Mouse (Mus musculus) midbrain, embryonic 13.5 days (tissue): ENCODE results near the gene Tigar. TPM values are rescaled to one million over a fixed set of nuclear protein-coding genes. Genes with fewer than 3 reads are reported as not detected.

Experiments used
- ATAC-seq: fragments of 200-750 bp; cut with Nextera tagmentation; 2 replicates; pipeline ENCODE4 v1.8.0; 2017; ENCODE audit warnings: mild to moderate bottlenecking, moderate TSS enrichment, moderate library complexity
- H3K27ac ChIP-seq: fragments of 300-500 bp; sonication (generic); 2 replicates; pipeline ENCODE4 v1.5.1; 2015; ENCODE audit warnings: inconsistent platforms, mild to moderate bottlenecking, moderate library complexity
- H3K27me3 ChIP-seq: fragments of 300-500 bp; sonication (generic); 2 replicates; pipeline ENCODE4 v1.6.1; 2015; ENCODE audit warnings: mild to moderate bottlenecking, inconsistent platforms
- H3K36me3 ChIP-seq: fragments of 300-500 bp; sonication (generic); 2 replicates; pipeline ENCODE4 v1.6.1; 2015; ENCODE audit warnings: mild to moderate bottlenecking, inconsistent platforms
- H3K4me1 ChIP-seq: fragments of 300-500 bp; sonication (generic); replicated peaks from 2 replicates; pipeline ENCODE4 v1.6.1; 2015; ENCODE audit warnings: inconsistent platforms
- H3K4me2 ChIP-seq: fragments of 300-500 bp; sonication (generic); replicated peaks from 2 replicates; pipeline ENCODE4 v1.6.1; 2015; ENCODE audit warnings: moderate library complexity, mild to moderate bottlenecking, inconsistent platforms
- H3K4me3 ChIP-seq: fragments of 300-500 bp; sonication (generic); replicated peaks from 2 replicates; pipeline ENCODE4 v1.5.1; 2015; ENCODE audit warnings: mild to moderate bottlenecking, inconsistent platforms
- H3K9ac ChIP-seq: fragments of 300-500 bp; sonication (generic); replicated peaks from 2 replicates; pipeline ENCODE4 v1.6.1; 2015; ENCODE audit warnings: mild to moderate bottlenecking, inconsistent platforms
- H3K9me3 ChIP-seq: fragments of 300-500 bp; sonication (generic); 2 replicates; pipeline ENCODE4 v1.6.1; 2016; ENCODE audit warnings: mild to moderate bottlenecking, inconsistent platforms
- WGBS: fragments of 180-500 bp; shearing (Covaris S2); methylation state at CpG from one replicate; pipeline ENCODE4 v1.1.7; 2015; 5-methylcytosine and 5-hydroxymethylcytosine counted together
- polyA plus RNA-seq: library from polyadenylated mRNA; unstranded; fragments of >200 nt; fragmentation: Nextera tagmentation; extraction: Ambion mirVana; gene quantifications from 2 replicates; pipeline ENCODE4 v1.2.1, GENCODE M21; 2015

Tigar gene
- 7.3 and 8.8 TPM in 2 replicates for polyA plus RNA-seq

DNA sequence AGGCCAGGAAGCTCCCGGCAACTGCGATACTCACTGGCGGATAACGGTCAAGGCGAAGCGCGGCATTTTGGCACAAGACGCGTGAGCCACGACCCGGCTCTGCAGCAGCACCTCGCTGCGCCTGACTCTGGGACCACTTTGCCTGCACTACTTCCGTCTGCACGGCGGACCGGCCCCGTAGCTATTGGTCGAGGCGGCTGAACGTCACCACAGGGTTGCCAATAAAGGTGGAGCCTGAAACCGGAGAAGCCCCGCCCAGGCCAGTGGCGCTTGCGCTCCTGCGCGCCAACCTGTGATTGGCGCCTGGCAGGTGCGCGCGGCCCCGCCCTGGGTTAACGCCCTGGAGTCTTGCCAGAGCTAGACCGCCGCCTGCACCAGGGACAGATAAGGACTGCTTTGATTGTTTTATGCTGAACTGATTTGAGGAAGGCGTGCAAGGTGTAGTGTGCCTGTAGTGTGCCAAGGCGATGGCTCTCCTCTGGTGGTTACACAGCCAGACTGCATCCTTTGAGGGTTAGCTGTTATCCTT is at the start of gene Tigar:
TSS of gene Tigar (minus strand) at position 156 of the 529 bp plus-strand sequence.
- H3K27ac ChIP-seq: peak within 1 kb of the TSS; percentile 47; the same call in 1 of the 2 replicates
- ATAC-seq: peak; percentile 100
- peaks cover 25% of the 10 kb centered on the region for H3K4me1 ChIP-seq
- peaks cover 6% of the 10 kb centered on the region; the same call in 1 of the 2 replicates for H3K27me3 ChIP-seq
- no peaks in the 10 kb centered on the region; the same call in 1 of the 2 replicates for H3K36me3 ChIP-seq
- 0% methylated on average over 37 of the region's 37 CpGs for WGBS
- no peaks in the 10 kb centered on the region for H3K9me3 ChIP-seq
- H3K4me2 ChIP-seq: peak within 1 kb of the TSS; percentile 71
- peak within 1 kb of the TSS; percentile 67 for H3K4me3 ChIP-seq
- peak within 1 kb of the TSS; percentile 72 for H3K9ac ChIP-seq

DNA sequence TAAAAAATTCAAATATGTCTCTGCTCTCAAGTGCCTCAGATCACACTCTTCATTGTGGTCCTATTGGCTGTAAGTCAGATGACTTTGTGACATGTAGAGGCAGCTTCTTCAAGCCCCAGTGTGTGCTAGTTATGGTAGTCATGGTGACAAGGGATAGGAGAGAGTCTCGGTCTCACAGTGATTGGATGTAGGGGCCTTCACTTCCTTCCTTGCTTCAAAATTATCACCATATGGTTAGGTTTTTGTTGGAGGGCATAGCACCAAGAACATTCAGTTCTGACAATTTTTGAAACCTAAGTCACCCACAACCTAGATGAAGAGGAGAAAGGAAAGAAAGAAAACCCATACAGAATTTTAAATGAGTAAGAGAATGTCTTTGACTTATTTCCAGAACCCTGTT is 48.0 kb upstream of the Tigar start:
- H3K9me3 ChIP-seq: no peaks in the 10 kb centered on the region
- no peak for ATAC-seq
- peaks cover 34% of the 10 kb centered on the region for H3K4me1 ChIP-seq
- H3K27me3 ChIP-seq: peaks cover 63% of the 10 kb centered on the region
- 50% methylated on average over 1 of the region's 1 CpGs for WGBS
- H3K4me2 ChIP-seq: no peak overlapping the region
- H3K27ac ChIP-seq: no peak overlapping the region
- no peaks in the 10 kb centered on the region for H3K36me3 ChIP-seq
- no peak overlapping the region for H3K4me3 ChIP-seq
- no peak overlapping the region for H3K9ac ChIP-seq

DNA sequence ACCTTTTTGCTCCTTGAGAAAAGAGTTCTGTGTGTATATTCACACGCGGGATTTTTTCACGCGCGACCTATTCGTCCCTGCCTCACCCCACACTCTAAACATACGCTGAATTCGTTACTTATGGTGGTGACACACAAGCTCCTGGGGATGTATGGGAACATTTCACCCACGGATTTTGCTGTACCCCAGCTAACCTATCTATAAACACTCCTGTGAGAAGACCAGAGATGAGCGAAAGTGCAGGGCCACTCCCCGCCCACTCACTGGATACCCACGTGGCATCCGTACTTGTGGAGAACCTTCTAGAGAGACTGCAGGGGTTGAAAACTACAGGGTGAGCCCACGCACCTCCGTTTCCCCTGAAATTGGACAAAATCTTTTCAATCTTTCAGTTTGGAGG is 46.1 kb upstream of the Tigar start:
- H3K4me1 ChIP-seq: peaks cover 51% of the 10 kb centered on the region
- peak overlapping the region; percentile 55 for H3K4me3 ChIP-seq
- H3K36me3 ChIP-seq: no peaks in the 10 kb centered on the region
- no peaks in the 10 kb centered on the region for H3K9me3 ChIP-seq
- H3K27me3 ChIP-seq: peaks cover 74% of the 10 kb centered on the region
- peak overlapping the region; percentile 3; the same call in 1 of the 2 replicates for H3K9ac ChIP-seq
- peak overlapping the region; percentile 96 for H3K4me2 ChIP-seq
- under 1% methylated on average over 15 of the region's 15 CpGs for WGBS
- H3K27ac ChIP-seq: no peak overlapping the region
- ATAC-seq: no peak

DNA sequence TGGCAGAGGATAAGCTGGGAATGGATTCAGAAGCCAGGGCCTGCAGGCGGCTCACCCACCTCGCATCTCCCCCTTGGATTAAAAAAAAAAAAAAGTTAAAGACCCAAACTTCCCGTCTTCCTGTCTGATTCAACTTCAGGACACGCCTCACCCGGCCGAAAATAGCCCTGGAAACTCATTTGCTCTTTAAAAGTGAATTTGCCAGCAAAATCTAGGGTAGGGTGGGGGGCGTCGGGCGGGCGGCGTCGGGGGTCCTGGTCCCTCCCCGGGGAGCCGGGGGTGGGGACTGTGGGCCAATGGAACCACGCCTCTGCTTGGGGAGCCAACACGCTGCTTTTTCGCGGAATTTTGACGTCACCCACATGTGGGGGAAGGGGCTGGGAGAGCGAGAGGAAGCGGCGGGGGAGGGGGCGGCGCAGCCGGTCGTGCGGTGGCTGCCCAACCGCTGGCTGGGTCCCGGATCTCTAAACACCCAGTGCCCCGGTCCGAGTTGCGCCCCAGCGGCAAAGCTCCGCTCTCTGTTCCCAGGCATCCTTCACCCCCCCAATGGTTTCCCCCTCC is 45.4 kb upstream of the Tigar start:
- H3K4me3 ChIP-seq: peak overlapping the region; percentile 55
- under 1% methylated on average over 33 of the region's 34 CpGs for WGBS
- H3K27ac ChIP-seq: no peak overlapping the region
- H3K4me2 ChIP-seq: peak overlapping the region; percentile 96
- peaks cover 56% of the 10 kb centered on the region for H3K4me1 ChIP-seq
- no peak overlapping the region; the same call in 1 of the 2 replicates for H3K9ac ChIP-seq
- H3K36me3 ChIP-seq: no peaks in the 10 kb centered on the region
- H3K27me3 ChIP-seq: peaks cover 78% of the 10 kb centered on the region
- no peaks in the 10 kb centered on the region for H3K9me3 ChIP-seq
- ATAC-seq: no peak

DNA sequence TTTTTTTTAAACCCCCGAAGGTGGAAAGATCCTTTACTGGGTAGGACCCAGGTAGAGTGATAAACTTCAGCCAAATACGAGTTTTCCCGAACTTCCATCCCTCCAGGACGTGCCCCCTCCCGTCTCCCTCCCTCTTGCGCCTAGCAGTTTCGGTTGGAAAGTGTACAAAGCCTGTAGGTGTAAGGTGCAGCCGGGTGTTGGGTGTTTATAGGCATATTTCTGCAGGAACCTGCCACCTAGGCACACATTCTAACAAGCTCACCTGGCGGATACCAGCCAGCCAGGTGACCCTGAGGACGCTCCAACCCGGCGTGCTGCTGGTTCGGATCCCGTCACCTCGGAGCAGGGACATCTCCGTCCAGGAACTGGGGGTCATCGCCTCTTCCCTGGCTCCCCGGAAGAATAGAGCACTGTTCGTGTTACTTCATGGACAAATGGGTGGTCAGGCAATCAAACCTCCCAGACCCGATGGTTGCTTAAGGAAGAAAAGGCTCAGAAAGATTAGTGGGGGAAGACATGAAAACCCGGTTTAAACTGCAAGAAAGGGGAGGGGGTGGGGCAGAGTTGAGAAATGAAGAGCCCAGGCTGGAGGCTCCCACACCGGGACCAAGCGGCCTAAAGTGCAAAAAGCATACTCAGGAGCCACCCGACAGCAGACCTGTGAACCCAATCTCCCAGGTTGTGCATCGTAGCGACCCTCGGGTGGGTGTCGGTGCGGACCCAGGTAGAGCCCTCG is 44.8 kb upstream of the Tigar start:
- Histone ChIP-seq H3K4me3 (peak overlapping the region; percentile 55), H3K9me3 (no peaks in the 10 kb centered on the region), H3K27ac (no peak overlapping the region), H3K4me1 (peaks cover 62% of the 10 kb centered on the region), H3K9ac (no peak overlapping the region), H3K27me3 (peaks cover 74% of the 10 kb centered on the region), H3K36me3 (no peaks in the 10 kb centered on the region), H3K4me2 (peak overlapping the region; percentile 96)
- no peak for ATAC-seq
- WGBS: under 1% methylated on average over 30 of the region's 30 CpGs

DNA sequence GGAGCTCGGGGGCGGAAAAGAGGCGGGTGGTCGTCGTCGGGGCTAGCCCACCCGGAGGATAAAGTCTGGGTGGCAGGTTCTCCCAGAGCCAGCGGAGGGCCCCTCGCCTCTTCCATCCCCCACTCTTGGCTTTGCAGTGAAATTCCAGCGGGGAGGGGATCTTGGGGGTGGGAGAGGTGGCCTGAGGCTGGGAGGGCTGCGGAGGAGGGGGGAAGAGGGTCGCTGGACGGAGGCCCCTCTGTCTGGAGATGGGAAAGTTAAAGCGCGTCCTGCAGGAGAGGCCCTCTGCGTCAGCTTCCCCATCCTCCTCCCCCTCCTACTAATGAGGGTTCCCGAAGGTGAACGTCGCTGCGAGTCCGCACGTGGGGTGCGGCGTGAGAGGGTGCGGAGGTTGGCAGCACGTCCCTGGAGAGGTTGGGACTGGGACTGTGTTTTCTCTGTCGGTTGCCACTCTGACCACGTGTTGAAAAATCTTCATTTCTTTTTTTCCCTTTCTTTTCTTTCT is 44.0 kb upstream of the Tigar start:
- no peak for ATAC-seq
- no peak overlapping the region for H3K27ac ChIP-seq
- H3K4me2 ChIP-seq: peak overlapping the region; percentile 96
- H3K27me3 ChIP-seq: peaks cover 73% of the 10 kb centered on the region
- H3K9me3 ChIP-seq: no peaks in the 10 kb centered on the region
- no peaks in the 10 kb centered on the region for H3K36me3 ChIP-seq
- H3K4me1 ChIP-seq: peaks cover 68% of the 10 kb centered on the region
- WGBS: under 1% methylated on average over 28 of the region's 28 CpGs
- peak overlapping the region; percentile 55 for H3K4me3 ChIP-seq
- H3K9ac ChIP-seq: no peak overlapping the region; the same call in 1 of the 2 replicates

DNA sequence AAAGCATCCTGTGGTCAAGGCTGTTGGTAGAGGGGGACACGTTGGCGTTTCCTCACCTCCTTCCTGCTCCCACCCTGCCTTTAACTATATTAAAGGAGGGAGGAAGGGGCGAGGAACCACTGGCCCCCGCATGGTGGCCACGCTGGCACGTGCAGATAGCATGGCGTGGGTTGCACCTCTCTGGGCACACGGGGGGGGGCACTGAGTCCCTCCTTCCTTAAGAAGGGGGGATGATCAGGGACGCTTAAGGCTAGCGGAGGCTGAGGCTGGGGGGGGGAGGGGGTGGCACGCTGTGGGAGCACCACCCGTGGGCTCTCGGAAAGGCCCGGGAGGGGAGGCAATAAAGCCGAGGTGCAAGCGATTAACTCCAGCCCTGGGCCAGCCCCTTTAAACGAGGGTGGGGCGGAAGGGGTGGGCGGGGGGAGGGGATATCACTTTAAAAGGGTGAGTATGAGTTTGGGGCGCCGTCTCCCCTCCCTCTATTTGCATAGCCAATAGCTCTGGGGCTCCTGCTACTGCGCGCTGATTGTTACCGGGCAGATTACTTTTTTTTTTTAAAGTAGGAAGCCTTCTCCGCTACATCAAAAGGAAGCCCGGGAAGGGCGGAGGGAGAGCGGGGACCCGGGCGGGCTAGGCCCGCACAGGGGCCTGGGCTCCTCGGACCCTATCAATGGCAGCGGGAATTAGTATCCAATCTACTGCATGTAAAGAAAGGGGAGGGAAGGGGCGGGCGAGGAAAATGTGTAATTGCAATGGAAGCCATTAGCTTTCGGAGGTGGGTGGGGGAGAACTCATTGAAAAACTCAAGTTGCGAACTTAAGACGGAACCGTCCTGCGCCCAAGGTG is 43.0 kb upstream of the Tigar start, which contains the start of gene Ccnd2:
TSS of gene Ccnd2 (minus strand) at position 88 of the 846 bp plus-strand sequence.
- H3K9me3 ChIP-seq: no peaks in the 10 kb centered on the region
- ATAC-seq: peak; percentile 49
- H3K27ac ChIP-seq: peak within 1 kb of the TSS; percentile 65
- H3K36me3 ChIP-seq: no peaks in the 10 kb centered on the region
- H3K9ac ChIP-seq: peak within 1 kb of the TSS; percentile 59
- peak within 1 kb of the TSS; percentile 55 for H3K4me3 ChIP-seq
- H3K4me2 ChIP-seq: peak within 1 kb of the TSS; percentile 96
- WGBS: under 1% methylated on average over 40 of the region's 40 CpGs
- H3K4me1 ChIP-seq: peaks cover 74% of the 10 kb centered on the region
- H3K27me3 ChIP-seq: peaks cover 63% of the 10 kb centered on the region

DNA sequence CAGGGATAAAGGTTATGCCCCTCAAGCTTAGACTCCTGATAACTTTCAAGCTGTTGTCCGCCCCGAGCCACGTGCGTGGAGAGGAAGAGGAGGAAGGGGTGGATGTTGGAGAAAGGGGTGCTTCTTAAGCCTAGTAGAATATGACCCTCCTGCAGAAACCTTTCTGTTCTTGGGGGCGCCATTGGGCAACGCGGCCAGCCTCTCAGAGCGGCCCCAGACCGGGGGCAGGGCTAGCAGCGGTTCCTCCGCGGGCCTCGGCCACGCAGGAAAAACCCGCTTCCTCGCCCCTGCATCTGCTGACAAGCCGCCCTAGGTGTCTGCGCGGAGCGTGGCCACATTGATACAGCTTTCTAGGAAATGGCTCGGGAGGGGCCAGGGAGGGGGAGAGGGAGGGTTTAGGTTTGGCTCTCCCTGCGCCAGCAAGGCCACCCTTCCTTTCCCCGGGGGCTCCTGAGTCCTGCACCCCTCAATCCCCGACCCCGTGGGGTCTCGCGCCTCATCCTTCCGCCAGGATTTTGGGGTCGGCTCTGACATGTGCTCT is 42.3 kb upstream of the Tigar start:
- peak overlapping the region; percentile 96 for H3K4me2 ChIP-seq
- H3K9ac ChIP-seq: peak overlapping the region; percentile 59
- peaks cover 78% of the 10 kb centered on the region for H3K4me1 ChIP-seq
- H3K27me3 ChIP-seq: peaks cover 56% of the 10 kb centered on the region
- no peaks in the 10 kb centered on the region for H3K9me3 ChIP-seq
- H3K27ac ChIP-seq: peak overlapping the region; percentile 65
- H3K4me3 ChIP-seq: peak overlapping the region; percentile 55
- 0 out of 2 replicates have a peak, but pooled peaks cover under 1% of the 10 kb centered on the region for H3K36me3 ChIP-seq
- ATAC-seq: peak; percentile 5; the same call in 1 of the 2 replicates
- WGBS: 1% methylated on average over 27 of the region's 29 CpGs

DNA sequence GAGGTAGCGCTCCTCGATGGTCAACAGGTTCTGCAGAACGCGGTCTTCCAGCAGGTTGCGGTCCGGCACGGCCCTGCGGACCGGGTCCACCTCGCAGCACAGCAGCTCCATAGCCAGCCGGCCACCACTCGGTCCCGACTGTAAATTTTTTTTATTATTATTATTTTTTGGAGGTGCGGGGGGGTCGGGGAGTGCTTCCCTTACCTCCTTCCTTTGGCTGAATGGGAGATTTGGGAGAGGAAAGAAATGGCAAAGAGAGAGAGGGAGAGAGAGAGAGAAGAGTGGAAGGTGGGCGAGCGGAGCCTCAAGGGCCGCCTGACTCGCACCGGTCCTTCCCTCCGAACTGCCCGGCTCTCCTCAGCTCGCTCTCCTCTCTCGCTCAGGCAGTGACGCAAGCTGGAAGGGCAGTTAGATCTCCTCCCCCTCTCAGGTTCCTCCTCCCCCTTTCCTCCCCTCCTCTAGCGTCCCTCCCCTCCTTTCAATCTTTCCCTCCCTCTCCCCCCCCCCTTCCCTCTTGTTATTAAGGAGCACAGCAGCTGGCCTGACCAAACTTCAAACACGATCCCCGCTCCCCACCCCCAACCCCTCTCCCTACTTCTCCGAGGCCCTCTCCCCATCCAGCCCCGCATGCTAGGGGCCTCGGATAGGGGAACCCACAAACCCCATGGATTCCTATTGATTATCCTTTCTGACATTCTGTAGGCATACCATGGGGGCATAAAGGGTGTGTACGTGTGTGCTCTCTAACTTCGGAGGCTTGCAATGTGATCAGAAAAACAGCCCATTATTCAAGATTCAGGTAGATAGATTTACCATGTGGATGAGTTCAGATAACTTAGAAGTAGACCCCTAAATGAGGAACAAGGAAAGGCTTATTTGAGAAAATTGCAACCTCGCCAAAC is 41.6 kb upstream of the Tigar start:
- peak overlapping the region; percentile 55 for H3K4me3 ChIP-seq
- H3K27ac ChIP-seq: peak overlapping the region; percentile 65
- H3K9ac ChIP-seq: peak overlapping the region; percentile 83
- under 1% methylated on average over 34 of the region's 34 CpGs for WGBS
- peaks cover 85% of the 10 kb centered on the region for H3K4me1 ChIP-seq
- peak overlapping the region; percentile 96 for H3K4me2 ChIP-seq
- peaks cover 52% of the 10 kb centered on the region for H3K27me3 ChIP-seq
- H3K36me3 ChIP-seq: peaks cover 8% of the 10 kb centered on the region; the same call in 1 of the 2 replicates
- H3K9me3 ChIP-seq: no peaks in the 10 kb centered on the region
- ATAC-seq: peak; percentile 55

DNA sequence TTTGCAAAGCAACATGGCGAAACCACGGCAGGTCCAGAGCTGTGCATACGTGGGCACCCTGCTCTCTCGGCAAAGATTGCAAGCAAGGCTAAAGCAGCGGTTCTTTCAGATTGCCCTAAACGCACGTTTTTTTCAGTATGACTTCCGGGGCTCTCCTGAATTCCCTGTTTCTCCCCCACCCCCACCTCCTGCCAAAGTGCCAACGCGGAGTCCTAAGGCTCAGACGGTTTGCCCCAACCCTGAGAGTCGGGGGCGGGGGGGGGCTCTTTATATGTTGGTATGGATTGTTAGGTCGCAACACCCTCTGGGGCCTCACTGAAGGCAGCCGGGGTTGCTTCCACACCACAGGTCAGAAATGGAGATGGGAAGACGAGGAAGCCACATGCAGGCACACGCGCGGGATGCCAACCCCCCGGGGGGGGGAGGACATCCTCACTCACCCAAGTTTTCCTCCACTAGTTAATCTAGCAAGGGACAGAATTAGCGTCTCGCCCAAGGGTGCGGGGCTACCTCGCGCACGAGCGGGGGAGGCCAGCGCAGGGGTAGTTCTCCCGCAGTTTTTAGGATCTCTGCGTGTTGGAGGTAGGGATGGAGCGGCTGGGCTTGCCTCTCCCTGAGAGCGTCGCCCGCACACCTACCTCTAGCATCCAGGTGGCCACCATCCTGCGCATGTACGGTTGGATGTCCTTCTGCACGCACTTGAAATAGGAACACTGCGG is 40.7 kb upstream of the Tigar start:
- Histone ChIP-seq H3K27ac (peak overlapping the region; percentile 58), H3K4me2 (peak overlapping the region; percentile 96), H3K36me3 (peaks cover 11% of the 10 kb centered on the region; the same call in 1 of the 2 replicates), H3K9ac (peak overlapping the region; percentile 83), H3K9me3 (no peaks in the 10 kb centered on the region), H3K27me3 (peaks cover 44% of the 10 kb centered on the region), H3K4me1 (peaks cover 82% of the 10 kb centered on the region), H3K4me3 (peak overlapping the region; percentile 55)
- WGBS: under 1% methylated on average over 38 of the region's 38 CpGs
- no peak for ATAC-seq
